Mouse (Mus musculus) thymus, postnatal 4 days (tissue): ENCODE results near the gene Insyn1.
A peak's percentile ranks its signal among the peaks of the same experiment; 100 is the strongest.

ENCODE experiments used
- DNase-seq: peaks from one replicate; pipeline ENCODE4 v3.0.0; 2021

The Insyn1 gene

GRCm38 (mm10) chr9:58487851-58488801 is at the start of gene Insyn1:
Gene Insyn1 (plus strand): TSS chr9:58488603.
- DNase-seq: peak; percentile 65

GRCm38 (mm10) chr9:58438921-58439396 is 49.4 kb upstream of the Insyn1 start:
- DNase-seq: no peak

- no peak for DNase-seq
Observed at GRCm38 (mm10) chr9:58440100-58440499, 48.3 kb upstream of the Insyn1 start.

DNA sequence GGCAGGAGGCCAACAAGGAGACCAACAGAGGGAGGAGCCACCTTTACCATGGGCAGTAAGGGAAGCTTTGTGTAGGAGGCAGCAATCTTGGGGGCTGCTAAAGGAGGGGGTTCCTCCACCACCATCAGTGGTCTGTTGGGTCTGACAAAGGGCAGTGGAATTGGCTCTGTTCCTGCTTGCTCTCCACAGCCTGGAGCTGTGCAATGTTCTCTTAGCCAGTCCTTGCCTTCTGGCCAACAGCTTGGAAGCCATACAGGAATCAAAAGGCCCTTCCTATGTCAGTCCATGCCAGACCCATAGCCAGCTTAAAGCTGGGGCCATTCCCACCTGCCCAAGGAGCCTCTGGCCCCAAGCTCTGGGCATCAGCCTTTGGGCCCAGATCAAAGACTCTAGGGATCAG is 47.8 kb upstream of the Insyn1 start:
- DNase-seq: no peak

DNA sequence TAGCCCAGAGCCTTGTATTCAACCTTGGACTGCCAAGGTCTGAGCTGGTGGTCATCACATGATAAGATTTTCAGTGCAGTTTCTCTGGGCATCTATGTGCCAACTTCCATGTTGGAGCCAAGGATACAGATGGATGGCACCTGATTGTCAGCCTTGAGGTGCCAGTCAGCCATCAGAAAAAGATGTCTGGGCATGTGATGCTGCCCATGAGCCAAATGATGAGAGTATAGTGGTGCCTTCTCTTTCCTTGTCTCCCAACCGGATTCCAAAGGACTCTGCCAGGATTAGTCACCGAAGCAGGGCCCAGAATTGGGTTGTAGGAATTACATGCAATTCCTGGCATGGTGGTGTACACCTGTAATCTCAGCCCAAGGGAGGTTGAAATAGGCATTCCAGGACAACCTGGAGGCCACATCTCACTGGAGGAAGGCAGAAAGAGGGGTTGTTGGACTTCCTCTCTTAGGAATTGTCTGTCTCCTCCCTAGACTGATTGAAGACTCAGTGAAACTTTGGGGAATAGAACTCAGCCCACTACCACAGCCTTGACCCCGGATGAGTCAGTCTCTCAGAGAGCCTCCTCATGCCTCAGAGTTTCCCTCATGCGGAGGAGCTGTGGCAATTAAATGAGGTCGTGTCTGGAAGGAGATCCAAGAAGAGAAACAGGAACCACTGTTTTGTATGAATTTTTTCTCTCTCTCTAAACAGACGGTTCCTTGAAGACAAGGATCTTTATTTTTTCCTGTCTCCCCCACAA is 46.9 kb upstream of the Insyn1 start:
- no peak for DNase-seq

GRCm38 (mm10) chr9:58442105-58443010 is 46.0 kb upstream of the Insyn1 start:
- no peak for DNase-seq

- no peak for DNase-seq
Observed at GRCm38 (mm10) chr9:58443061-58443460, 45.3 kb upstream of the Insyn1 start.

DNA sequence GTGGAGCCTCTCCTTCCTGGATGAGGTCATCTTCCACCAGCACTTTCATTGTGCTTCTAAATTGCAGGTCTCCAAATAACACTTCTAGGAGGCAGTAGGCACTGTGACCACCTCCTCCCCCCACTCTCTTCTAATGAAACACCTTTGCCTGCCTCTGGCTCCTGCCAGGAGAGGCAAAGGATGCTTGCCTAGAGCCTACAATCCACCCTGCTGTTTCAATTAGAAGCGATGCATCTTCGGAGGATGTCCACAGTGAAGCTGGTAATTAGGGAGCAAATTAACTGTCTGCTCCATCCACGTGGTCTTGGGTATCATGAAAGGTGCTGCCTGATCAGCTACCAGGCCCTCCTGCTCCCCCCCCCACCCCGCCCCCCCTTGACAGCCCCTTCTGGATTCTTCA is 41.6 kb upstream of the Insyn1 start:
- DNase-seq: no peak

DNA sequence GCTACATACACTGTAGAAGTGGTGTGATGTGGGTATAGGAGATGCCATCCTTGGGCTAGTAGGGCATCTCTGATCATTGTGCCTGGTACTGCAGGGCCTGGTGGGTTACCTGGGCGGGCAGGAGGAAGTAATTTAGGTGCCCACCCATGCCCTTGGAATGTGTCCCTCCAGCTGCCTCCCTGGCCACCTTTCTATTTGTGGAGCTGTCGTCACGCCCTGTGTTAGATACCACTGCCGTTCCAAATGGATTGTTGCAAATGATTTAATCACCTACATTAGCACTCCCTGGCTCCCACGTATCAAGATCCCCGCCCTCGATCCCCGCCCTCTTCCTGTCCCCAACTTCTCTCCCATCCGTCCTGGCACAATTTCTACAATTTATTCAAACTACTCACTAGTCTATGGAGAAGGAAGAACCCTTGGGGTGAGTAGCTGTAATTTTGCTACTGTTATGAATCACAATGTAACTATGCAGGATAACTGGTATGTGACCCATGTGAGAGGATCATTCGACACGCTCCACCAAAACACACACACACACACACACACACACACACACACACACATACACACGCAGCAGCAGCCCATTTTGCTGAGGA is 40.3 kb upstream of the Insyn1 start:
- no peak for DNase-seq

GRCm38 (mm10) chr9:58449526-58449925 is 38.9 kb upstream of the Insyn1 start:
- DNase-seq: no peak

- no peak for DNase-seq
Observed at GRCm38 (mm10) chr9:58453791-58454378, 34.5 kb upstream of the Insyn1 start.

- no peak for DNase-seq
Observed at GRCm38 (mm10) chr9:58454886-58455285, 33.5 kb upstream of the Insyn1 start.

DNA sequence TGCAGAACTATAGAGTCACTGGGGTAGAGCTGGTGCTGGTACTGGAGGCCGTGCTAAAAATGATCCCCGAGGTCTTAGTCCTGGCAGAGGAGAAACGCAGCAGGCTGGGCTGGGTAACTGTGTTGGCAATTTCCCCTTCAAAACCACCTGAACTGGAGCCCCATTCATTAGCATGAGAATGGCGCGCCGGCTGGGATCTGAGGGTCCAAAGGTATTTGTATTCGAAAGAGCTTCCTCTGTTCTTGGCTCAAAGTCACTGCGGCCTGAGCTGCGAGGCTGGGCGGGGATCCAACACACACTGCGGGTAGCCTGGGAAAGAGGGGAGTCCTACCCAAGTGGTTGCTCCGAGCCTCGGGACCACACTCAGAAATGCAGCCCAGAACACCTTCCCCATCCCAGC is 32.6 kb upstream of the Insyn1 start:
- DNase-seq: no peak

GRCm38 (mm10) chr9:58457481-58457955 is 30.9 kb upstream of the Insyn1 start:
- peak; percentile 10 for DNase-seq

- DNase-seq: no peak
Observed at GRCm38 (mm10) chr9:58458341-58458740, 30.1 kb upstream of the Insyn1 start.

GRCm38 (mm10) chr9:58458856-58459553 is 29.4 kb upstream of the Insyn1 start:
- no peak for DNase-seq

- no peak for DNase-seq
Observed at GRCm38 (mm10) chr9:58467345-58468025, 20.9 kb upstream of the Insyn1 start.

DNA sequence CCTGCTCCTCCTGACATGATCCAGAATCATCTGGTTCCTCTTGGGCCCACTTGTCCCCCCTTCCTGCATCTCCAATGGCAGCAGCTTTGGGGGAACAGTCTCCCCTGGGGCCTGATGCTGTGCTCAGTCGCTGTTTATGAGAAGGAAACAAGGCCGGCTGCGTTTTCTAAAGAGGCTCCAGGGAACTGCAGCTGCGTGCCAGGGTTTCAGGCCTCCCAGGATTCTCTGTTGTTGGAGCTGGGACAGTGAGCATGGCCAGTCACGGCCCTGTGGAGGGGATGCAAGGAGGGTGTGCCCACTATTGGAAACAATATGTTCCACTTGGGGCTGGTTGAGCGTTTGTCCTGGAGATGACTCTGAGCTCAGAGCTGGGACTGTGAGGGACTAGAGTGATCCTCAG is 17.9 kb upstream of the Insyn1 start:
- DNase-seq: no peak

DNA sequence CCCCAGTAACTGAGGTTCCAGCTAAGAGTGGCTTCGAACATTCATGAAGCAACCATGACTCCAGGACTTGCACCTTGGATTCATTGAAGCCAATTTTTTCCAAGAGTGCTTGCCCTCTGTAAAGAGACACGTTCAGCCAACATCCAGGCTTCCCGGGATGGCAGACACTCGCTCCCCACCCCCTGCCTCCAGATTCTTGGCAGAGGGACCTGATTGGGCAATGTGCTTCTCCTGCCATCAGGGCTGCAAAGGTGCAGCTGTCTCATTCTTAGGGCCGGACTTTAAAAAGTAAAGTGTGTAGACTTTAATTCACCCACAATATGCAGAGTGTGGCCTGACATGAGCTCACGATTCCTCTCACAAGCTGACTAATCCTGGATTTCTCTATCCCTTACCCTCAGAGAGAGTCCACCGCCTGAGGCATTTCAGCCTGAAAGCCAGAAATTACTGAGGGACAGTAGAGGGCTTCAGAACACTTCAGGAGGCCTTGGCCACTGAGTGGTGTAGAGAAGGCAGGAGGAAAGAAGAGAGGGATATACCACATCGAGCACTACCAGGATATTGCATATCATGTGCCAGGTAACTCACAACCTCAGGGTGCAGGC is 15.1 kb upstream of the Insyn1 start:
- DNase-seq: no peak

GRCm38 (mm10) chr9:58487076-58487475 is 1.3 kb upstream of the Insyn1 start:
- no peak for DNase-seq
